Mouse (Mus musculus) neutrophil, adult 65 days (primary cell): ENCODE measurements around the gene Kcnk10. TPM values are rescaled to one million over a fixed set of nuclear protein-coding genes. Genes with fewer than 3 reads are reported as not detected.

Experiments
- total RNA-seq: library from RNA; stranded (reverse); gene quantifications from 2 replicates; pipeline ENCODE4 v1.2.4, GENCODE M21; 2023

Kcnk10 gene
- total RNA-seq: not detected in 2 replicates

DNA sequence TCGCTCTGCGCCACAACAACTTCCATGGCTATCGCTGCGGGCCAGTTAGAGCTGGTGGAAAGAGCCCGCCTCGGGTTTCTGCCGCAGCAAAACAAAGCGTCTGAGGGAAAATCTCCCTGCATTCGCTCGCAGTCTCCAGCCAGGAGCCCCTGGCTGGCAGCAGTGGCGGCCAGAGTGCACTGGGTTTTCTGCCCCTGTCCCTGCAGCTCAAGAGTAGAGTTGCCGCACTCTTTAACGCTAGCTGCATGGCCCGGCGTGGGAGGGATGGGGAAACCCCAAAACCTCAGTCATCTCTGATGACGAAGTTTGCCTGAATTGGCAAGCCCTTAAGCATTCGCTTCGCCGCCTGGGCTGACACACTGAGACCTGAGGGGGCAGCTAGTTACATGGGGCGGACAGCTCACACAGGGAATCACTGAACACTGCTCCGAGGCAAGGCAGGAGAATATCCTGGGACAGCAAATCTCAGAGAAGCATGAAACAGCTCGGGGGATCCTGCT lies at the start of gene Kcnk10:
TSS of gene Kcnk10 (minus strand) at position 450 of the 500 bp plus-strand sequence.

DNA sequence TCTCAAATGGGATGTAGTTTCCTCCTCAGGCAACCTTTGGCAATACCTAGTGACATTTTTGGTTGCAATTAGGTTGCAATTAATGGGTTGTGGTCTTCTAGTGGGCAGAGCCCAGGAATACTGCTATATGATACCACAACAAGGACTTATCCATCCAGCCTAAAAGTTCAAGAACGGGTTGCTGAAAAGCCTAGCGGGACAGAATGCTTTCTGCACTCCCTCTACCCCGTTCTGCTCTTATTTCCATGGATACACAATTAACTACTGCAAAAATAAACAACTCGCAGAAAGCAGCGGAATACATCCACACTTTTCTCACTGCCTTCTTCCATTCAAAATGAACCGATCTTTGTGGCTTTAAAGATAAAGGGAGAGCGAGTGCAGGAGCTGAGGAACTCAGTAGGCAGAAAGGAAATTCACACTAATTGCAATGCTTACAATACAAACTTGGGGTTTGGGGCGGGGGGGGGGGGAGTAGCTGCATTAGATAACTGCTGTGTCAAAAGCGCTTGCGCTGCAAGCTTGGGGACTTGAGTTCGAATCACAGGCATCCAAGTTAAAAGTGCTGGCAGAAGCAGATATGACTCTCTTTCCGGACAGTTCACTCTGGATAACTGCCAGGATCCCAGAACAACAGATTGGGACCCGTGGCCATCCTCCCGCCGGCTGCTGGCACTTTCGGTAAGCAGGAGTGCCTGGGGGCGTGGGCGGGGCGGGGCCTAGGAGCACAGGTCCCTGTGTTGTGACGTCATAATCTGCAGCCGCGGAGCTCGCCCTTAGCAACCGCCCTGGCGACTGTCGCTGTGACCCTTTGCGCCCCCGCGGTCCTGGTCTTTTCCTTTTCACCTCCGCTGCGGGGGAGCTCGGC lies 49.5 kb upstream of the Kcnk10 start, which contains the start of gene Spata7:
TSS of gene Spata7 (plus strand) at position 766 of the 868 bp plus-strand sequence.

Other genes starting within 250 kb of the Kcnk10 start
- gene Spata7, start 49.8 kb upstream of the Kcnk10 start, total RNA-seq: 6.0 and 10.2 TPM in 2 replicates
- 1.8 and 2.2 TPM in 2 replicates for gene Ptpn21, start 159.1 kb upstream of the Kcnk10 start, total RNA-seq
- 51.4 and 59.3 TPM in 2 replicates for gene Zc3h14, start 168.7 kb upstream of the Kcnk10 start, total RNA-seq